Mouse (Mus musculus): Measurements from ENCODE around the gene Camta2.

GRCm38 (mm10) chr11:70730427-70731038 is 42.6 kb upstream of the Camta2 start:
- TF ChIP-seq CTCF (IDR thresholded peaks at IDR 0.05) (no peak), POLR2A (IDR thresholded peaks at IDR 0.05; ENCODE audit: insufficient read depth, low read depth, low read length) (no peak), EP300 (IDR thresholded peaks at IDR 0.05; ENCODE audit: insufficient read depth, low read depth, low read length) (no peak)
